Mouse (Mus musculus) C2C12 (cell line): Measurements from ENCODE around the gene Cebpa. TPM values are rescaled to one million over a fixed set of nuclear protein-coding genes. Genes with fewer than 3 reads are reported as not detected.

Experiments
- H3K27me3 ChIP-seq: one replicate; pipeline ENCODE4 v1.6.1; 2011; ENCODE audit not compliant: control insufficient read depth, insufficient read depth, insufficient read length
- H3K36me3 ChIP-seq: one replicate; pipeline ENCODE4 v1.6.1; 2011; ENCODE audit not compliant: control insufficient read depth, insufficient read depth
- H3K4me3 ChIP-seq: one replicate; pipeline ENCODE4 v1.5.1; 2011; ENCODE audit warnings: mild to moderate bottlenecking, control low read depth; ENCODE audit not compliant: poor library complexity, insufficient read depth, severe bottlenecking
- H3K79me2 ChIP-seq: one replicate; pipeline ENCODE4 v1.6.1; 2011; ENCODE audit not compliant: control insufficient read depth, insufficient read depth
- H3K79me3 ChIP-seq: one replicate; pipeline ENCODE4 v1.6.1; 2011; ENCODE audit warnings: low read depth, control low read depth
- H3ac ChIP-seq: one replicate; pipeline ENCODE3; 2011; ENCODE audit warnings: low read depth; ENCODE audit not compliant: control insufficient read depth, insufficient read length
- CEBPB ChIP-seq: IDR thresholded peaks from one replicate; pipeline ENCODE4 v1.6.1; 2011; ENCODE audit warnings: low read depth, mild to moderate bottlenecking, control low read depth, moderate library complexity
- CTCF ChIP-seq: IDR thresholded peaks from one replicate; pipeline ENCODE4 v1.5.1; 2011; ENCODE audit not compliant: control insufficient read depth, insufficient read depth, insufficient read length
- FOSL1 ChIP-seq: IDR thresholded peaks from one replicate; pipeline ENCODE4 v1.8.0; 2011; ENCODE audit warnings: mild to moderate bottlenecking, low read length; ENCODE audit not compliant: poor library complexity, insufficient read depth, severe bottlenecking
- MAX ChIP-seq: IDR thresholded peaks from one replicate; pipeline ENCODE4 v1.6.1; 2011; ENCODE audit warnings: mild to moderate bottlenecking, control low read depth
- MYOD1 ChIP-seq: IDR thresholded peaks from one replicate; pipeline ENCODE4 v1.6.1; 2011; ENCODE audit warnings: low read depth; ENCODE audit not compliant: control insufficient read depth, insufficient read length
- MYOG ChIP-seq: IDR thresholded peaks from one replicate; pipeline ENCODE4 v1.6.1; 2011; ENCODE audit not compliant: control insufficient read depth, insufficient read length; ENCODE audit errors: extremely low read depth
- USF1 ChIP-seq: IDR thresholded peaks from one replicate; pipeline ENCODE4 v1.6.1; 2011; ENCODE audit warnings: low read depth, mild to moderate bottlenecking, control low read depth, moderate library complexity
- polyA plus RNA-seq: library from polyadenylated mRNA; unstranded; fragments of >200 nt; fragmentation: generic; extraction: Trizol; gene quantifications from one replicate; pipeline ENCODE4 v1.2.1, GENCODE M21; 2012; ENCODE audit warnings: missing spikeins

The Cebpa gene
- polyA plus RNA-seq, 1 experiment = 22.9 TPM

DNA sequence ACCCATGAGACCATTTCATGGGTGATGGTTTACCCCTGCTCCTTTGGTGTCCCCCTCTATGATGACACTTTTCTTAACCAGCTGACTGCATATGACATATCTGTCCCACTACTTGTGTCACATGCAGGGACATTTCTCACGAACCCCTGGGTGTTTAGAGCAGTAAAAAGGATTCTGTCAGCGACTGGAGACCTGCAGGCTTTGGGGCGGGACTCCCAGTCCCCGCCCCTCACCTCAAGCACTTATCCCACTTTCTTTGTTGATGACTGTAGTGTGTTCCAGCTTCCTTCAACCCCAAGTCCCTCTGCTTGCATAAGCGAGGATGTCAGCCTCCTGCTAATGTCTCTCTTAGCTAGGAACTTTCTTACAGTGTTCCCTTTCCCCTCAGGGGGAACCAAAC, 2.0 kb upstream of the Cebpa start:
- no peak overlapping the region for H3K4me3 ChIP-seq

DNA sequence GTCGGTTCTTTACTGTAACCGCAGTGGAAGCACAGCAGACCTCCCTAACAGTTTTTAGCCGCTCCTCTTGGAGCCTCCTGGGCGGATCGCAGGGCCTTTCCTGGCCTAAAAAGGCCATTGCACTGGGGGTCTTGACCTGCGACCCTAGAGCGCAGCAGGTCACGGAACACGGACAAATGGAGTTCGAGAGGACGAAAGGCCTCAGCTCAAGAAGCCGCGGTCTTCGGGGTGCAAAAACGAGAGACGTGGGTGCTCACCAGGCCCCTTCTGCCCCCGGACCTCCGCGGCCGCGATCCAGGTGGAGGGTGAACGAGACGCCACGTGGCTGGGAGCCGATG, 1.4 kb upstream of the Cebpa start:
- Histone ChIP-seq H3K4me3 (peak overlapping the region; percentile 23), H3K79me2 (no peaks in the 10 kb centered on the region), H3K27me3 (peaks cover 3% of the 10 kb centered on the region), H3ac (no peak overlapping the region), H3K79me3 (no peaks in the 10 kb centered on the region), H3K36me3 (no peaks in the 10 kb centered on the region)
- no peak for TF ChIP-seq FOSL1
- no peak for TF ChIP-seq MYOG
- no peak for TF ChIP-seq MYOD1
- no peak for TF ChIP-seq CEBPB
- TF ChIP-seq CTCF = no peak
- TF ChIP-seq MAX = no peak
- no peak for TF ChIP-seq USF1

More for the DNA sequence above, 2.0 kb upstream of the Cebpa start:
- TF ChIP-seq CTCF = no peak
- TF ChIP-seq CEBPB = no peak
- peaks cover 3% of the 10 kb centered on the region for H3K27me3 ChIP-seq
- H3ac ChIP-seq = no peak overlapping the region
- no peaks in the 10 kb centered on the region for H3K79me2 ChIP-seq
- no peaks in the 10 kb centered on the region for H3K79me3 ChIP-seq
- H3K36me3 ChIP-seq = no peaks in the 10 kb centered on the region

DNA sequence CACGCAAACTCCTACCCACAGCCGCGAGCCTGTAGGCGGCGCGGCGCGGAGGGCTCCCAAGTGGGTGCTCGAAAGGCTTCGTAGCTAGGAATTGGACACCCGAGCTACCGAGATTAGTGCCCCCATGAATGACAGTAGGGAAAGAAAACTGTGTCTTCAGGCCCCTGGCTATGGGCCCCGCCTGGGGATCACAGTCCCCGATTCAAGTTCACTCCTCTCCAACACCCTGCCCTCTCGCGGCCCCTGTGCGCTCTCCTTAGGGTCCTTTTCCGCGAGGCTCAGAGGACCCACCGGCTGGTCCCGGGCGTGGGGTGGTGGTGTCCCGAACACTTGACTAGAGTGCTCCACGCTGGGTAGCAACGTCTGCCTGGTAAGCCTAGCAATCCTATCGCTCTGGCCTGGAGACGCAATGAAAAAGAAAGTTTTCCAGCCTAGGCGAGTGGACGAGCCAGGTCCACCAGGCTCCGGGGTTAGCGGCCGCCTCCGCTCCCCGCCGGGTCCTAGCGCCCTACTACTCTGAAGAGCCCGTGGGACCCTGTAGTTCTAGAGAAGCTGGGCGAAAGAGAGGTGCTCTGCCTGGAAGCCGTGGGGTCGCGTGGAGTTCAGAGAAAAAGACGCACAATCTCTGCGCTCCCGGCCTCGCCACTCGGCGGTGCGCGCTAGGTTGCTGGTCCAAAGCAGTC, 853 bp upstream of the Cebpa start:
- Histone ChIP-seq H3K4me3 (peak overlapping the region; percentile 23), H3K36me3 (no peaks in the 10 kb centered on the region), H3K79me2 (no peaks in the 10 kb centered on the region), H3K79me3 (no peaks in the 10 kb centered on the region), H3ac (peak overlapping the region; percentile 43), H3K27me3 (peaks cover 3% of the 10 kb centered on the region)
- TF ChIP-seq USF1 = no peak
- TF ChIP-seq CTCF = peak; percentile 13

DNA sequence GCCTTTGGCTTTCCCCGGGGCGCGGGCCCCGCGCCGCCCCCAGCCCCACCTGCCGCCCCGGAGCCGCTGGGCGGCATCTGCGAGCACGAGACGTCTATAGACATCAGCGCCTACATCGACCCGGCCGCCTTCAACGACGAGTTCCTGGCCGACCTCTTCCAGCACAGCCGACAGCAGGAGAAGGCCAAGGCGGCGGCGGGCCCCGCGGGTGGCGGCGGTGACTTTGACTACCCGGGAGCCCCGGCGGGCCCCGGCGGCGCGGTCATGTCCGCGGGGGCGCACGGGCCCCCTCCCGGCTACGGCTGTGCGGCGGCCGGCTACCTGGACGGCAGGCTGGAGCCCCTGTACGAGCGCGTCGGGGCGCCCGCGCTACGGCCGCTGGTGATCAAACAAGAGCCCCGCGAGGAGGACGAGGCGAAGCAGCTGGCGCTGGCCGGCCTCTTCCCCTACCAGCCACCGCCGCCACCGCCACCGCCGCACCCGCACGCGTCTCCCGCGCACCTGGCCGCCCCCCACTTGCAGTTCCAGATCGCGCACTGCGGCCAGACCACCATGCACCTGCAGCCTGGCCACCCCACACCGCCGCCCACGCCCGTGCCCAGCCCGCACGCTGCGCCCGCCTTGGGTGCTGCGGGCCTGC, 533 bp downstream of the Cebpa start:
- Histone ChIP-seq H3K79me2 (no peaks in the 10 kb centered on the region), H3ac (no peak overlapping the region), H3K4me3 (no peak overlapping the region), H3K36me3 (no peaks in the 10 kb centered on the region), H3K27me3 (peaks cover 3% of the 10 kb centered on the region), H3K79me3 (no peaks in the 10 kb centered on the region)
- TF ChIP-seq MAX (no peak), USF1 (no peak), CEBPB (no peak), MYOD1 (no peak), FOSL1 (no peak), MYOG (no peak), CTCF (no peak)

DNA sequence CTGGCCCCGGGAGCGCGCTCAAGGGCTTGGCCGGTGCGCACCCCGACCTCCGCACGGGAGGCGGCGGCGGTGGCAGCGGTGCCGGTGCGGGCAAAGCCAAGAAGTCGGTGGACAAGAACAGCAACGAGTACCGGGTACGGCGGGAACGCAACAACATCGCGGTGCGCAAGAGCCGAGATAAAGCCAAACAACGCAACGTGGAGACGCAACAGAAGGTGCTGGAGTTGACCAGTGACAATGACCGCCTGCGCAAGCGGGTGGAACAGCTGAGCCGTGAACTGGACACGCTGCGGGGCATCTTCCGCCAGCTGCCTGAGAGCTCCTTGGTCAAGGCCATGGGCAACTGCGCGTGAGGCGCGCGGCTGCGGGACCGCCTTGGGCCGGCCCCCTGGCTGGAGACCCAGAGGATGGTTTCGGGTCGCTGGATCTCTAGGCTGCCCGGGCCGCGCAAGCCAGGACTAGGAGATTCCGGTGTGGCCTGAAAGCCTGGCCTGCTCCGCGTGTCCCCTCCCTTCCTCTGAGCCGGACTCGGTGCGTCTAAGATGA, 1.1 kb downstream of the Cebpa start:
- no peak for TF ChIP-seq CEBPB
- TF ChIP-seq MYOG = no peak
- no peak for TF ChIP-seq MAX
- TF ChIP-seq FOSL1 = no peak
- no peak for TF ChIP-seq CTCF
- no peak overlapping the region for H3K4me3 ChIP-seq
- H3K27me3 ChIP-seq = peaks cover 3% of the 10 kb centered on the region
- no peak overlapping the region for H3ac ChIP-seq
- H3K79me2 ChIP-seq = no peaks in the 10 kb centered on the region
- H3K79me3 ChIP-seq = no peaks in the 10 kb centered on the region
- no peaks in the 10 kb centered on the region for H3K36me3 ChIP-seq

DNA sequence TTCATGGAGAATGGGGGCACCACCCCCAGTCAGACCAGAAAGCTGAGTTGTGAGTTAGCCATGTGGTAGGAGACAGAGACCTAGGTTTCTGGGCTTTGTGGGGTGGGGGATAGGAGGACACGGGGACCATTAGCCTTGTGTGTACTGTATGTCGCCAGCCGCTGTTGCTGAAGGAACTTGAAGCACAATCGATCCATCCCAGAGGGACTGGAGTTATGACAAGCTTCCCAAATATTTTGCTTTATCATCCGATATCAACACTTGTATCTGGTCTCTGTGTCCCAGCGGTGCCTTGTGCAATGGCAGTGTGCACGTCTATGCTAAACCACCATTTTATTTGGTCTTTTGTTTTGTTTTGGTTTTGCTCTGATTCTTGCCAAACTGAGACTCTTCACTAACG, 2.1 kb downstream of the Cebpa start:
- H3K79me3 ChIP-seq = no peaks in the 10 kb centered on the region
- no peaks in the 10 kb centered on the region for H3K36me3 ChIP-seq
- H3K4me3 ChIP-seq = no peak overlapping the region
- TF ChIP-seq CTCF (no peak), MYOD1 (no peak), MAX (no peak), MYOG (no peak), FOSL1 (no peak), CEBPB (no peak), USF1 (no peak)
- no peaks in the 10 kb centered on the region for H3K79me2 ChIP-seq
- H3ac ChIP-seq = no peak overlapping the region
- H3K27me3 ChIP-seq = peaks cover 3% of the 10 kb centered on the region
